Mouse (Mus musculus) forebrain, embryonic 13.5 days (tissue): Measurements from ENCODE around the gene Pygl. TPM values are rescaled to one million over a fixed set of nuclear protein-coding genes. Genes with fewer than 3 reads are reported as not detected.

Experiments used
- ATAC-seq: fragments of 200-750 bp; cut with Nextera tagmentation; 2 replicates; pipeline ENCODE4 v1.8.0; 2017
- H3K27ac ChIP-seq: fragments of 300-500 bp; sonication (generic); 2 replicates; pipeline ENCODE4 v1.5.1; 2015; ENCODE audit warnings: inconsistent platforms, mild to moderate bottlenecking, moderate library complexity
- H3K27me3 ChIP-seq: fragments of 300-500 bp; sonication (generic); 2 replicates; pipeline ENCODE4 v1.6.1; 2015; ENCODE audit warnings: mild to moderate bottlenecking, inconsistent platforms
- H3K36me3 ChIP-seq: fragments of 300-500 bp; sonication (generic); 2 replicates; pipeline ENCODE4 v1.6.1; 2015; ENCODE audit warnings: mild to moderate bottlenecking, inconsistent platforms; ENCODE audit not compliant: poor library complexity, severe bottlenecking
- H3K4me1 ChIP-seq: fragments of 300-500 bp; sonication (generic); 2 replicates; pipeline ENCODE4 v1.6.1; 2015; ENCODE audit warnings: inconsistent platforms
- H3K4me2 ChIP-seq: fragments of 300-500 bp; sonication (generic); 2 replicates; pipeline ENCODE4 v1.6.1; 2015; ENCODE audit warnings: inconsistent platforms, mild to moderate bottlenecking, moderate library complexity
- H3K4me3 ChIP-seq: fragments of 300-500 bp; sonication (generic); 2 replicates; pipeline ENCODE4 v1.5.1; 2015; ENCODE audit warnings: mild to moderate bottlenecking, inconsistent platforms
- H3K9ac ChIP-seq: fragments of 300-500 bp; sonication (generic); 2 replicates; pipeline ENCODE4 v1.6.1; 2015; ENCODE audit warnings: mild to moderate bottlenecking, inconsistent platforms
- H3K9me3 ChIP-seq: fragments of 300-500 bp; sonication (generic); replicated peaks from 2 replicates; pipeline ENCODE4 v1.6.1; 2016; ENCODE audit warnings: inconsistent platforms
- WGBS: fragments of 180-500 bp; shearing (Covaris S2); methylation state at CpG from one replicate; pipeline ENCODE4 v1.1.7; 2015; 5-methylcytosine and 5-hydroxymethylcytosine counted together
- polyA plus RNA-seq: library from polyadenylated mRNA; unstranded; fragments of >200 nt; fragmentation: Nextera tagmentation; extraction: Ambion mirVana; gene quantifications from 2 replicates; pipeline ENCODE4 v1.2.1, GENCODE M21; 2015

The Pygl gene
- polyA plus RNA-seq, 1 experiment from 2014 or later: 3.4 TPM

- no peak overlapping the region for H3K9ac ChIP-seq
- H3K27ac ChIP-seq: no peak overlapping the region
- H3K4me2 ChIP-seq: no peak overlapping the region
- H3K36me3 ChIP-seq: no peaks in the 10 kb centered on the region
- H3K9me3 ChIP-seq: no peaks in the 10 kb centered on the region
- H3K4me3 ChIP-seq: no peak overlapping the region
- H3K4me1 ChIP-seq: peaks cover 18% of the 10 kb centered on the region
- H3K27me3 ChIP-seq: peaks cover 8% of the 10 kb centered on the region; the same call in 1 of the 2 replicates
- 56% methylated on average over 4 of the region's 4 CpGs for WGBS
- no peak for ATAC-seq
Measured at GRCm38 (mm10) chr12:70223331-70223730, 8.0 kb downstream of the Pygl start.

DNA sequence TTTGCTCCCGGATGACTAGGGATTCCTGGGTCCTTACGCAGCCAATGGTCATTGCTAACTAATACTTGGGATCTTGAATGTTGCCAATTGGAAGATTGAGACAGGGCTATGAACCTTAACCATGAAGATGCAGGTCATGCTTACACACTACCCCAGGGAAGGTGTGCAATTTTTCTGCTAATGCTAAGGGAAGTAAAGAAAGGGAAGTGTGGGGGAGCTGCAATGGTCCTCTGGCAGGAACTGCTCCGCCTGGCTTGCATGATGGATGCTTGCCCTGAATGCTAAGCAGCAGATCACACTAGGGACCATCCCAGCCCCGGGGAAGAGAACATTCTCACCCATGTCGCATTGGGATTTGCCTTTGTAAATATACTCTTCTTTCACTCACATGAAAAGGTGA is 9.9 kb downstream of the Pygl start:
- Histone ChIP-seq H3K9me3 (no peaks in the 10 kb centered on the region), H3K4me3 (no peak overlapping the region), H3K4me2 (no peak overlapping the region), H3K36me3 (no peaks in the 10 kb centered on the region), H3K4me1 (peaks cover 6% of the 10 kb centered on the region), H3K9ac (no peak overlapping the region), H3K27ac (no peak overlapping the region), H3K27me3 (peaks cover 5% of the 10 kb centered on the region; the same call in 1 of the 2 replicates)
- ATAC-seq: no peak
- WGBS: 83% methylated on average over 5 of the region's 5 CpGs

DNA sequence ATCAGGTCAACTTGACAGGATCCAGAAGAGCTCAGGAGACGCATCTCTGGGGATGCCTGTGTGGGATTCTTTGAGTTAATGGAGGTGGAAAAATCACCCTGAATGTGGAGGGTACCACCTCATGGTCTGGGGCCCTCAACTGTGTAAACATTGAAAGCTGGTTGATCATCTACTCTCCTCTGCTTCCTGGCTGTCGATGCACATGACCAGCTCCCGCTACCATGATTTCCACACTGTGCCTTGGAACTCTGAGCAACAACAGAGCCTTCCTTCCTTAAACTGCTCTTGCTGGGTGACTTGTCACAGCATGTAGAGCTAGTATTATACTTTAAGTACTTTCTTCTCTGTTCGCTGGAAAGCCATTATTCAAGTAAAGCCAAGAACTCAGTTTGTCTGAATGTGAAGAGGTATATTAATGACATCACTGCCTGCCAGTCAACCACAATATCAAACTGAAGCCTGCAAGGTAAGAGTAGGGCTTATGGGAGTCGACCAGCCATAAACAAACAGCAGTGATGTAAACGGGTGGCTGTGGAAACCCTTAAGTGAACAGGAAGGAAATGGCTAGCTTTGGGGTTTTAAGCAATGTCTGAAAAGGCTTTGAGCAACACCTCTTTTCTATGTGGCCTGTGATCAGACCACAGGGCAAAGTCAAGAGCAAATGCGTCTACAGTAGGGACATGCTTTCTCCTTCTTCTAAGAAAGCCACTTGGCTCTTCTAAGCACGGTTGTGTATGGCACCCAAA is 12.3 kb downstream of the Pygl start:
- Histone ChIP-seq H3K9ac (no peak overlapping the region), H3K4me1 (peaks cover 13% of the 10 kb centered on the region), H3K27ac (no peak overlapping the region), H3K4me2 (no peak overlapping the region), H3K4me3 (no peak overlapping the region), H3K36me3 (no peaks in the 10 kb centered on the region), H3K27me3 (no peaks in the 10 kb centered on the region), H3K9me3 (no peaks in the 10 kb centered on the region)
- WGBS: 88% methylated on average over 8 of the region's 8 CpGs
- ATAC-seq: no peak

DNA sequence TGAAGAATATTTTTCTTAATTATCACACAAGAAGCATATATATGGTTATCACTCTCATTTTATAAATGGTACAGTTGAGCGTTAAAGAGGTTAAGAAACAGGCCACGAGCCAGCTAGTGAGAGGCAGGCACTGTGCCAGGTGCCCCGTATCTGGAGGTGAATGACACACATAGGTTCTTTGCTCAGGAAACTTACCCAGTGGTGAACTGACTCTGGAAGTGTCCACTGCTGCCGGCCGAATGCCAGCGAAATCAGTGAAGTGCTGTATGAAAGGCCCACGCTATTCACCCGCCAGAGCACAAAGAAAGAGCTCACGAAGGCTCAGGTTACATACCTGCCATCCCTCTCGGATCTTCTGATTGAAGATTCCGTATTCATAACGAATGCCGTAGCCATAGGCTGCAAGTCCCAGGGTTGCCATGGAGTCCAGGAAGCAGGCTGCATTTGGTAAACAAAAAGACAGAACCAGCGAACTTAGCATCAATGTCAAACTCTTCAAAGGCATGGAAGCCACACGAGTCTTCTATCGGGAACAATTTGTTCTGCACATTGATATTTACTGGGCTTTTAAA is 15.0 kb downstream of the Pygl start:
- 34% methylated on average over 16 of the region's 16 CpGs for WGBS
- H3K4me2 ChIP-seq: no peak overlapping the region

DNA sequence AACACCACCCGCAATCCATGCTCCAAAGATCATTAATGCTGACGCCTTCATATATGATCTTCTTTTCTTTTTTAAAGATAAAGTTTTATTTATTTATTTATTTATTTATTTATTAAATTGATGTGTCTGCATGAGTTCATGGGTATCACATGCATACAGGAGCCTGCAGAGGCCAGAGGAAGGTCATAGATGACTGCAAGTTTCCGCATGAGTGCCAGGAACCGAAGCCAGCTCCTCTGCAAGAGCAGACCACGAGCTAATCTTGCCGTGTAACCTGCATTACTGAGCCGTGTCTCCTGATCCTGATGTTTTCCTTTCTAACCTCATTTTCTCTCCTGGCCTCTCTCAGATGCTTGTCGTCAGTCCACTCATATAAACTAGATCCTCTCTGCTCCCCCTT is 17.0 kb downstream of the Pygl start:
- Histone ChIP-seq H3K9me3 (no peaks in the 10 kb centered on the region), H3K27me3 (no peaks in the 10 kb centered on the region), H3K9ac (no peak overlapping the region), H3K27ac (no peak overlapping the region), H3K36me3 (no peaks in the 10 kb centered on the region), H3K4me3 (no peak overlapping the region), H3K4me1 (peaks cover 7% of the 10 kb centered on the region), H3K4me2 (no peak overlapping the region)
- 94% methylated on average over 8 of the region's 8 CpGs for WGBS
- ATAC-seq: no peak

More for the DNA sequence above, 15.0 kb downstream of the Pygl start:
- H3K27ac ChIP-seq: no peak overlapping the region
- no peak for ATAC-seq
- H3K27me3 ChIP-seq: no peaks in the 10 kb centered on the region
- peaks cover 7% of the 10 kb centered on the region for H3K4me1 ChIP-seq
- H3K4me3 ChIP-seq: no peak overlapping the region
- no peaks in the 10 kb centered on the region for H3K36me3 ChIP-seq
- no peak overlapping the region for H3K9ac ChIP-seq
- H3K9me3 ChIP-seq: no peaks in the 10 kb centered on the region

- Histone ChIP-seq H3K9me3 (no peaks in the 10 kb centered on the region), H3K9ac (no peak overlapping the region), H3K4me2 (no peak overlapping the region), H3K27ac (no peak overlapping the region), H3K4me1 (peaks cover 7% of the 10 kb centered on the region), H3K27me3 (0 out of 2 replicates have a peak, but pooled peaks cover under 1% of the 10 kb centered on the region), H3K36me3 (no peaks in the 10 kb centered on the region), H3K4me3 (no peak overlapping the region)
- ATAC-seq: no peak
- WGBS: 89% methylated on average over 6 of the region's 6 CpGs
Measured at GRCm38 (mm10) chr12:70213601-70214000, 17.7 kb downstream of the Pygl start.

DNA sequence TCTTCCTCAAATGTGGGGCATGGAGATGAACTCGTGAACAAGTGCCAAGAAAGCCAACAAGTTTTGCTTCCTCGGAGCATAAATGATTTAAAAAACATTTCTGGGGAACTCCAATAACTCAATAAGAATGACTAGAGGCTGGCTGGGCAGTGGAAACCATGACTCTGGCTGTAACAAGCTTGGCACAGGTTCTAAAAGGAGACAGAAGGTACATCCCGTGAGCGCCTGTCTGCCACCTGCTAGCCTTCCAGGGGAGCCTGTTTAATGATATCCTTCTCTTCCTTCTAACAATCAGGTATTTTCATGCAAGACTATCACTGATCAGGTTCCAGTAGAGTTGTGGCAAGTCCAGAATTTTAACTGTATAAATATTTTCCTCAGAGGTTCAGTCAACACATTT is 18.8 kb downstream of the Pygl start:
- H3K4me3 ChIP-seq: no peak overlapping the region
- H3K4me2 ChIP-seq: no peak overlapping the region
- 0 out of 2 replicates have a peak, but pooled peaks cover 2% of the 10 kb centered on the region for H3K27me3 ChIP-seq
- no peaks in the 10 kb centered on the region for H3K36me3 ChIP-seq
- H3K27ac ChIP-seq: no peak overlapping the region
- WGBS: 69% methylated on average over 4 of the region's 4 CpGs
- H3K9ac ChIP-seq: no peak overlapping the region
- H3K9me3 ChIP-seq: no peaks in the 10 kb centered on the region
- no peak for ATAC-seq
- H3K4me1 ChIP-seq: peaks cover 7% of the 10 kb centered on the region

DNA sequence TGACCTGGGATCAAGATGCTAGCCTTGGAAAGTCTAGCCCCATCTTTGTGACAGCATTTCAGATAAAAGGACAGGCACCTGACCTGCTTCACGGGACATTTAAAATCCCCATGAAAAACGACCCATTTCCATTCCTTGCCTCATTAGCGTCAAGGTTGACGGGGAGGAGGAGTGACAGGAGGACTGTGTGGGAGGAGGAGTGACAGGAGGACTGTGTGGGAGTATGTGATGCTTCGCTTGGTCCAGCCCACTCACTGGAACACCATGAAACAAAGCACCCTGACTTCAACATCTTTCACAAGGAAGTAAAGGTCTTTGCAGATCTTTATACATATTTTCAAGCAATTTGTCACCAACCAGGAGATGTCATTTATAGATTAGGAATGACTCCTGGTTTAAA is 23.1 kb downstream of the Pygl start:
- Histone ChIP-seq H3K36me3 (no peaks in the 10 kb centered on the region), H3K4me2 (no peak overlapping the region), H3K9me3 (no peaks in the 10 kb centered on the region), H3K27ac (no peak overlapping the region), H3K27me3 (0 out of 2 replicates have a peak, but pooled peaks cover 2% of the 10 kb centered on the region), H3K4me3 (no peak overlapping the region), H3K4me1 (no peaks in the 10 kb centered on the region), H3K9ac (no peak overlapping the region)
- 62% methylated on average over 5 of the region's 5 CpGs for WGBS
- no peak for ATAC-seq

DNA sequence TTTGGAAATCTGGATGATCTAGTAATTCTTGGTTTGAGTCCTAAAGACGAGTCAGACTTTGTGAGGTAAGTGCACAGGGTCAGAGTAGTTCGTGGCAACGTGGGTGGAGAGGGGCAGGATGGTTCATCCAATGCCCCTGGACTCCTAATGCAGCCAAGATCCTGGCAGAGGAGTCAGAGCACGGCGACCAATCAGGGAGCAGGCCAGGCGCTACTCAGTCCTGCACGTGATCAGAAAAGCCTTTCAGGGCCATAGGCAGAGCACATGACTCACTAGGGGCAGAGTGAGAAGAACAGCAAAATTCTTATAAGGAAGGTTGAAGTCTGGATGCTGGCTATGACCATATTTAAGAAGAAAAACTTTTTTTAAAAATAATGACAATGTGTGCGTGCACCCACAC is 26.9 kb downstream of the Pygl start:
- Histone ChIP-seq H3K4me2 (no peak overlapping the region), H3K36me3 (no peaks in the 10 kb centered on the region), H3K9ac (no peak overlapping the region), H3K4me3 (no peak overlapping the region), H3K27ac (no peak overlapping the region), H3K9me3 (no peaks in the 10 kb centered on the region), H3K27me3 (0 out of 2 replicates have a peak, but pooled peaks cover 2% of the 10 kb centered on the region), H3K4me1 (no peaks in the 10 kb centered on the region)
- 80% methylated on average over 8 of the region's 8 CpGs for WGBS
- ATAC-seq: no peak

- Histone ChIP-seq H3K27ac (no peak overlapping the region), H3K4me3 (no peak overlapping the region), H3K9me3 (no peaks in the 10 kb centered on the region), H3K36me3 (no peaks in the 10 kb centered on the region), H3K9ac (no peak overlapping the region), H3K4me2 (no peak overlapping the region), H3K4me1 (no peaks in the 10 kb centered on the region), H3K27me3 (no peaks in the 10 kb centered on the region)
- 82% methylated on average over 5 of the region's 5 CpGs for WGBS
- ATAC-seq: no peak
Measured at GRCm38 (mm10) chr12:70201926-70202529, 29.3 kb downstream of the Pygl start.

GRCm38 (mm10) chr12:70196341-70196740 is 34.9 kb downstream of the Pygl start:
- Histone ChIP-seq H3K9me3 (no peaks in the 10 kb centered on the region), H3K27me3 (no peaks in the 10 kb centered on the region), H3K4me3 (no peak overlapping the region), H3K4me2 (no peak overlapping the region), H3K27ac (no peak overlapping the region), H3K4me1 (peaks cover 8% of the 10 kb centered on the region; the same call in 1 of the 2 replicates), H3K36me3 (no peaks in the 10 kb centered on the region), H3K9ac (no peak overlapping the region)
- no peak for ATAC-seq
- WGBS: 89% methylated on average over 5 of the region's 5 CpGs

GRCm38 (mm10) chr12:70195426-70195825 is 35.9 kb downstream of the Pygl start:
- Histone ChIP-seq H3K27me3 (no peaks in the 10 kb centered on the region), H3K4me3 (no peak overlapping the region), H3K36me3 (no peaks in the 10 kb centered on the region), H3K4me2 (no peak overlapping the region), H3K9ac (no peak overlapping the region), H3K27ac (no peak overlapping the region), H3K9me3 (no peaks in the 10 kb centered on the region), H3K4me1 (peaks cover 8% of the 10 kb centered on the region; the same call in 1 of the 2 replicates)
- WGBS: 94% methylated on average over 6 of the region's 6 CpGs
- no peak for ATAC-seq
